Mouse (Mus musculus) skeletal muscle tissue, adult 2 months (tissue): Measurements from ENCODE around the gene Zfp384.

Experiments used
- DNase-seq: peaks from one replicate; pipeline ENCODE4 v3.0.0-alpha.2; 2012; ENCODE audit warnings: low read depth, low spot score

Zfp384 gene

GRCm38 (mm10) chr6:125009129-125009180 lies at the start of gene Zfp384:
Gene Zfp384, plus strand, starts transcription at chr6:125009145.
- no peak for DNase-seq

- no peak for DNase-seq
Measured at GRCm38 (mm10) chr6:124959960-124960359, 49.0 kb upstream of the Zfp384 start.

GRCm38 (mm10) chr6:124961021-124961420 lies 47.9 kb upstream of the Zfp384 start:
- DNase-seq, result no peak

GRCm38 (mm10) chr6:124964638-124965037 lies 44.3 kb upstream of the Zfp384 start:
- peak; percentile 2 for DNase-seq

- DNase-seq, result peak; percentile 88
Measured at GRCm38 (mm10) chr6:124965088-124965719, 43.7 kb upstream of the Zfp384 start, which contains the start of gene Cops7a. Gene Cops7a, minus strand, starts transcription at chr6:124965538.

- DNase-seq, result no peak
Measured at GRCm38 (mm10) chr6:124965747-124966146, 43.2 kb upstream of the Zfp384 start.

GRCm38 (mm10) chr6:124966466-124967118 lies 42.4 kb upstream of the Zfp384 start:
- DNase-seq, result no peak

- DNase-seq, result peak; percentile 19
Measured at GRCm38 (mm10) chr6:124967766-124968165, 41.2 kb upstream of the Zfp384 start.

- no peak for DNase-seq
Measured at GRCm38 (mm10) chr6:124992241-124992640, 16.7 kb upstream of the Zfp384 start.

- no peak for DNase-seq
Measured at GRCm38 (mm10) chr6:124993365-124993764, 15.6 kb upstream of the Zfp384 start.

GRCm38 (mm10) chr6:124993876-124994275 lies 15.1 kb upstream of the Zfp384 start:
- no peak for DNase-seq

GRCm38 (mm10) chr6:124995246-124995645 lies 13.7 kb upstream of the Zfp384 start:
- no peak for DNase-seq

GRCm38 (mm10) chr6:124995831-124996403 lies 13.0 kb upstream of the Zfp384 start:
- DNase-seq, result no peak

- DNase-seq, result no peak
Measured at GRCm38 (mm10) chr6:124996551-124997501, 12.1 kb upstream of the Zfp384 start, which contains the start of gene Pianp. Gene Pianp, plus strand, starts transcription at chr6:124996694.

- no peak for DNase-seq
Measured at GRCm38 (mm10) chr6:124998066-124998465, 10.9 kb upstream of the Zfp384 start.

GRCm38 (mm10) chr6:124999091-124999490 lies 9.9 kb upstream of the Zfp384 start:
- no peak for DNase-seq

GRCm38 (mm10) chr6:124999546-124999945 lies 9.4 kb upstream of the Zfp384 start:
- no peak for DNase-seq

- no peak for DNase-seq
Measured at GRCm38 (mm10) chr6:125003706-125004105, 5.2 kb upstream of the Zfp384 start.

- DNase-seq, result no peak
Measured at GRCm38 (mm10) chr6:125005086-125005485, 3.9 kb upstream of the Zfp384 start.

GRCm38 (mm10) chr6:125008060-125008459 lies 885 bp upstream of the Zfp384 start:
- DNase-seq, result no peak

GRCm38 (mm10) chr6:125008586-125009128 lies 288 bp upstream of the Zfp384 start:
- DNase-seq, result peak; percentile 98
